Mouse (Mus musculus): ENCODE measurements around the gene Olfr463.

Gene Olfr463

DNA sequence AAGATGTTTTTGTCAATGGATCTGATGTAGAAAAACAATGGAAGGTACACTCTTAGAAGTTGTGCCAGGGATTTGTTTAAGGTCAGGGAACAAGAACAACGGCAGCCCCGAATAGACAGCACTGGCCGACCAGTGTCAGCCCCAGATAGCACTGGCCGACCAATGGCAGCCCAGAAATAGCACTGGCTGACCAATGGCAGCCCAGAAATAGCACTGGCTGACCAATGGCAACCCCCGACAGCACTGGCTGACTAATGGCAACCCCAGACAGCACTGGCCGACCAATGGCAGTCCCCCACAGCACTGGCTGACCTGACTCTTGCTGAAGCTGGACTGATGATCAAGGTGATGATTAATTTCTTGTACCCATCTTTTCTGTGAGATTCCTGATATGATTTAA lies 49.3 kb downstream of the Olfr463 start:
- DNase-seq (ENCODE audit: low read depth, low spot score): no peak

DNA sequence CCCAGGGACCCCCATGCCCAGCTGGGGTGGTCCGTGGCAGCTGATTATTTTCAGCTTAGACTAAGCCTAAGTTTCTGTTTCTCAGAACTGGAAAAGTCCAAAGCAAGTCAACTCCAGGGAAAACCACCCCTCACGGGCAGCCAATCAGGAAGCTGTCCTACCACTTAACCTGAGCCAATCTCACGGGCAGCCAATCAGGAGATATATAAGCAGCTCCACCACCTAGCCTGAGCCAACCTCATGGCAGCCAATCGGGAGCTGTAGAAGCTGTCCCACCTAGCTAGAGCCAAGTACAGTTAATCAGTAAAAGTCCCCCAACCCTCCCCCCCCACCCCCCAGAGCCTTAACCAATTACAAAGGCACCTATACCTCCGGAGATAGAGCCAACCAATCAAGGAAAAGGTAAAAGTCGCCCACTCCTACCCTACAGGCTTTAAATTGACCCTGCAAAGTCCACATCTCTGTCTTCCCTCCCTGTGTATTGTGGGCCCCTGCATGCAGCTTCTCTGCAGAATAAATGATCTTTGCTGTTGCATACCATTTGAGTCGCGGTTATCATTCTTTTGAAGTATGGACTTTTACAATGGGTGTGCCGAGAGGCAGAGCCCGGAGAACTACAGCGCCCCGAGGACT lies 50.1 kb downstream of the Olfr463 start:
- DNase-seq (ENCODE audit: low read depth, low spot score): no peak

Data from CD4-positive, CD25-positive, alpha-beta regulatory T cell, adult 2 months (primary cell).